Mouse (Mus musculus) embryonic facial prominence, embryonic 13.5 days (tissue): ENCODE measurements around the gene Cxcl12. TPM values are rescaled to one million over a fixed set of nuclear protein-coding genes. Genes with fewer than 3 reads are reported as not detected.

Source experiments
- ATAC-seq: fragments of 200-750 bp; cut with Nextera tagmentation; 2 replicates; pipeline ENCODE4 v1.8.0; 2017; ENCODE audit warnings: low read depth; ENCODE audit not compliant: insufficient number of reproducible peaks, insufficient read depth, low FRiP score, low TSS enrichment
- H3K27ac ChIP-seq: fragments of 300-500 bp; sonication (generic); 2 replicates; pipeline ENCODE4 v1.5.1; 2015; ENCODE audit warnings: moderate library complexity, mild to moderate bottlenecking, inconsistent platforms
- H3K27me3 ChIP-seq: fragments of 300-500 bp; sonication (generic); 2 replicates; pipeline ENCODE4 v1.6.1; 2015; ENCODE audit warnings: mild to moderate bottlenecking, inconsistent platforms
- H3K36me3 ChIP-seq: fragments of 300-500 bp; sonication (generic); 2 replicates; pipeline ENCODE4 v1.6.1; 2015; ENCODE audit warnings: mild to moderate bottlenecking, inconsistent platforms
- H3K4me1 ChIP-seq: fragments of 300-500 bp; sonication (generic); 2 replicates; pipeline ENCODE4 v1.6.1; 2015; ENCODE audit warnings: inconsistent platforms
- H3K4me2 ChIP-seq: fragments of 300-500 bp; sonication (generic); 2 replicates; pipeline ENCODE4 v1.6.1; 2015; ENCODE audit warnings: moderate library complexity, mild to moderate bottlenecking, inconsistent platforms
- H3K4me3 ChIP-seq: fragments of 300-500 bp; sonication (generic); 2 replicates; pipeline ENCODE4 v1.5.1; 2015; ENCODE audit warnings: mild to moderate bottlenecking, inconsistent platforms
- H3K9ac ChIP-seq: fragments of 300-500 bp; sonication (generic); 2 replicates; pipeline ENCODE4 v1.6.1; 2015; ENCODE audit warnings: mild to moderate bottlenecking, inconsistent platforms
- H3K9me3 ChIP-seq: fragments of 300-500 bp; sonication (generic); 2 replicates; pipeline ENCODE4 v1.6.1; 2016; ENCODE audit warnings: inconsistent platforms
- WGBS: fragments of 180-500 bp; shearing (Covaris S2); methylation state at CpG from one replicate; pipeline ENCODE4 v1.1.7; 2015; ENCODE audit warnings: mixed read lengths; 5-methylcytosine and 5-hydroxymethylcytosine counted together
- polyA plus RNA-seq: library from polyadenylated mRNA; unstranded; fragments of >200 nt; fragmentation: Nextera tagmentation; extraction: Ambion mirVana; gene quantifications from 2 replicates; pipeline ENCODE4 v1.2.1, GENCODE M21; 2015

Gene Cxcl12
- polyA plus RNA-seq, 1 experiment from 2014 or later, result 206 TPM

DNA sequence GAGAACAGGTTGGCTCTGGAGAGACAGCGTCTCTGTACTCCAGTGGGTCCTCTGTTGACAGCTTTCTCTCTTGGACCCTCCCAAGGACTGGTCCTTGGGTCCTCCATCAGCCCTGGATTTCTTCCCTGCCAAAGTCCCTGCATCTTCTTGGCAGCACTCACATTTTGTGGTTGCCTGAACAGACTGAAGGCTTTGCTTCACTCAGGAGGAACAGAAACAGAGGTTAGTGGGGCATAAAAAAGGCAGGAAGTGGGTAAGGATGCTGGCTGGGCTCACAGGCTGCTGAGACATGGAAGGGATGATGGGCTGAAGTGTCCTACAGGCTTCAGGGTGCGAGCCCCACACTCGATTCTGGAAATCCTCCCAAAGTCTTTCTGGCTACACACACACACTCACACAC, 35.8 kb downstream of the Cxcl12 start:
- Histone ChIP-seq H3K9ac (no peak overlapping the region), H3K4me1 (peaks cover 5% of the 10 kb centered on the region; the same call in 1 of the 2 replicates), H3K9me3 (no peaks in the 10 kb centered on the region), H3K36me3 (no peaks in the 10 kb centered on the region), H3K4me2 (no peak overlapping the region), H3K4me3 (no peak overlapping the region), H3K27me3 (peaks cover 10% of the 10 kb centered on the region), H3K27ac (no peak overlapping the region)
- 95% methylated on average over 3 of the region's 3 CpGs for WGBS
- ATAC-seq, result no peak

GRCm38 (mm10) chr6:117206834-117207233, 38.5 kb downstream of the Cxcl12 start:
- Histone ChIP-seq H3K36me3 (no peaks in the 10 kb centered on the region), H3K4me3 (no peak overlapping the region), H3K4me1 (no peaks in the 10 kb centered on the region), H3K4me2 (no peak overlapping the region), H3K27ac (no peak overlapping the region), H3K9ac (no peak overlapping the region), H3K27me3 (peaks cover 10% of the 10 kb centered on the region), H3K9me3 (no peaks in the 10 kb centered on the region)
- ATAC-seq, result no peak
- 81% methylated on average over 2 of the region's 2 CpGs for WGBS

DNA sequence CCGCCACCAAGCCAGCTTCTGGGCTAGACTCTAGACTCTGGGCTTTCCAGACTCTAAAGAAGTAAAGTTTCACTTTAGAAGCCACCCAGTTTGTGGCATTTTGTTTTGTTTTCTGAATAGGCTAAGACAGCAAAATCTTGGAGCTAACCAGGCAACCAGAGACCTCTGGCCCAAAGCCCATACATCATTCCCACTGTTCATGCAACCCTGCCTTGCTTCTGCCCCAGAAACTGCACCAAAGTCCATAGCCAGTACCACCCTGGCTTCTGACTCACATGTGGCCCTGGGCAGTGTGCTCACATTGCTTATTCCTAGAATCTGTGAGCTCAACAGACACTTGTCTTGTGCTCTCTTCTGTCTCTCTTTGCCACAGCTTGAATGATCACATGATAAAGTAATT, 39.0 kb downstream of the Cxcl12 start:
- H3K4me1 ChIP-seq, result no peaks in the 10 kb centered on the region
- WGBS, result 91% methylated on average over 1 of the region's 1 CpGs
- ATAC-seq, result no peak
- H3K27ac ChIP-seq, result no peak overlapping the region
- no peak overlapping the region for H3K4me3 ChIP-seq
- no peak overlapping the region for H3K9ac ChIP-seq
- no peaks in the 10 kb centered on the region for H3K9me3 ChIP-seq
- no peaks in the 10 kb centered on the region for H3K36me3 ChIP-seq
- H3K27me3 ChIP-seq, result peaks cover 10% of the 10 kb centered on the region
- H3K4me2 ChIP-seq, result no peak overlapping the region

DNA sequence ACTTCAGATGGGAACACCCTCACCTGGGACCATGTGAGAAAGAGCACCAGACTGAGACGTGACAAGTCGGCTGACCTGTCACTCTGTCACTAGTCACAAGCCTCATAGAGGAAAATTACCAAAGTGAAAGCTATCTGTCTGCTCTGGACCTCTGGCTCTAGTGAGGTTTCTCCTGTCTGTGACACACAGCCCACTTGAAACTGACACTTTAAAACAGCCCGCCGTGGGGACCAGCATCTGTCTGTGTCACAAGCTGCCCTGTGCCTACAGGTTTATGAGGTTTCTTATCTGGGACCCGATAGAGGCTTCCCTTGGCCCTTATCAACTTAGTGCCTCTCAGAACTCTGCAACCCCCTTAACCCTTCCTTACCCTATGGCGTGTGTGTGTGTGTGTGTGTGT, 41.8 kb downstream of the Cxcl12 start:
- ATAC-seq, result no peak
- Histone ChIP-seq H3K4me1 (no peaks in the 10 kb centered on the region), H3K27ac (no peak overlapping the region), H3K9me3 (no peaks in the 10 kb centered on the region), H3K9ac (no peak overlapping the region), H3K4me2 (no peak overlapping the region), H3K36me3 (no peaks in the 10 kb centered on the region), H3K27me3 (peaks cover 4% of the 10 kb centered on the region), H3K4me3 (no peak overlapping the region)
- 60% methylated on average over 6 of the region's 6 CpGs for WGBS

- Histone ChIP-seq H3K4me3 (no peak overlapping the region), H3K4me2 (no peak overlapping the region), H3K9ac (no peak overlapping the region), H3K36me3 (no peaks in the 10 kb centered on the region), H3K4me1 (no peaks in the 10 kb centered on the region), H3K27ac (no peak overlapping the region), H3K27me3 (peaks cover 4% of the 10 kb centered on the region), H3K9me3 (no peaks in the 10 kb centered on the region)
- ATAC-seq, result no peak
- WGBS, result 31% methylated on average over 6 of the region's 6 CpGs
These were observed 42.2 kb downstream of the Cxcl12 start for GRCm38 (mm10) chr6:117210536-117210935.

DNA sequence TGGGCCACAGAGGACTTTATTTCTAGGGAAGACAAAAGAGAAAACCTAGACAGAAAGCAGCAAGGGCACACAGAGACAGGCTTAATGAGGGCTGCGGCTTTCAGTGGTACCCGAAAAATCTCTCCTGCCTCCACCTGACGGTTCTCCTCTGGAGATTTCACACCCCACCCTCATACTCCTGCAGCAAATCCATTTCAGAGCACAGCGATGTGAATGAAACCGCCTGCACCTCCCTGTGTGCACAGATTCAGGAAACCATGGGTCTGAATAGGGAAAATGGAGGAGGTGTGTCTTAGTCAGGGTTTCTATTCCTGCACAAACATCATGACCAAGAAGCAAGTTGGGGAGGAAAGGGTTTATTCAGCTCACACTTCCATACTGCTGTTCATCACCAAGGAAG, 46.2 kb downstream of the Cxcl12 start:
- H3K9ac ChIP-seq, result no peak overlapping the region
- H3K4me3 ChIP-seq, result no peak overlapping the region
- H3K36me3 ChIP-seq, result no peaks in the 10 kb centered on the region
- peaks cover 11% of the 10 kb centered on the region for H3K4me1 ChIP-seq
- no peaks in the 10 kb centered on the region for H3K27me3 ChIP-seq
- 76% methylated on average over 5 of the region's 5 CpGs for WGBS
- ATAC-seq, result no peak
- no peaks in the 10 kb centered on the region for H3K9me3 ChIP-seq
- no peak overlapping the region for H3K4me2 ChIP-seq
- H3K27ac ChIP-seq, result no peak overlapping the region

GRCm38 (mm10) chr6:117218442-117219299, 50.3 kb downstream of the Cxcl12 start:
- H3K36me3 ChIP-seq, result no peaks in the 10 kb centered on the region
- H3K27me3 ChIP-seq, result no peaks in the 10 kb centered on the region
- peak overlapping the region; percentile 52 for H3K27ac ChIP-seq
- 70% methylated on average over 9 of the region's 9 CpGs for WGBS
- H3K9me3 ChIP-seq, result no peaks in the 10 kb centered on the region
- H3K4me1 ChIP-seq, result peaks cover 21% of the 10 kb centered on the region
- ATAC-seq, result no peak
- no peak overlapping the region for H3K9ac ChIP-seq
- no peak overlapping the region for H3K4me2 ChIP-seq
- H3K4me3 ChIP-seq, result no peak overlapping the region

DNA sequence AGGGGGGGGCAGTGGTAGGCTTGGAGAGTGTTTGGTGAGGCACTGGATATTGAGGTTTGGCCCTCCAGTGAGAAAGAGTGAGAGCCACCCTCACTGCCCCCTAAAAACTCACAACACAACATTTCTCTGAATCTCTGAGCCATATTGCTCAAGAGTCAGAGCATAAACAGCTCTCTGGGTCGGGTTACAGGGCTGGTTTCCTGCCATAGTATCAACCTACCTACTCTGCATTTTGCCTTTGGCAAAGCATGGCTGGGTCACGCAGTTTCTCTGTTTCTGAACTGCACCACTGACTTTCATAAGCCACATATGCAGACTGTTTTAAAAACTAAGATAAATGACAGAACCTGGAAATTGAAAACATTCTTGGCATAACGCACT, 51.0 kb downstream of the Cxcl12 start:
- no peaks in the 10 kb centered on the region for H3K27me3 ChIP-seq
- ATAC-seq, result no peak
- H3K4me3 ChIP-seq, result no peak overlapping the region
- no peak overlapping the region for H3K9ac ChIP-seq
- peak overlapping the region; percentile 52 for H3K27ac ChIP-seq
- peaks cover 21% of the 10 kb centered on the region for H3K4me1 ChIP-seq
- H3K4me2 ChIP-seq, result no peak overlapping the region
- H3K9me3 ChIP-seq, result no peaks in the 10 kb centered on the region
- WGBS, result 22% methylated on average over 3 of the region's 3 CpGs
- H3K36me3 ChIP-seq, result no peaks in the 10 kb centered on the region

DNA sequence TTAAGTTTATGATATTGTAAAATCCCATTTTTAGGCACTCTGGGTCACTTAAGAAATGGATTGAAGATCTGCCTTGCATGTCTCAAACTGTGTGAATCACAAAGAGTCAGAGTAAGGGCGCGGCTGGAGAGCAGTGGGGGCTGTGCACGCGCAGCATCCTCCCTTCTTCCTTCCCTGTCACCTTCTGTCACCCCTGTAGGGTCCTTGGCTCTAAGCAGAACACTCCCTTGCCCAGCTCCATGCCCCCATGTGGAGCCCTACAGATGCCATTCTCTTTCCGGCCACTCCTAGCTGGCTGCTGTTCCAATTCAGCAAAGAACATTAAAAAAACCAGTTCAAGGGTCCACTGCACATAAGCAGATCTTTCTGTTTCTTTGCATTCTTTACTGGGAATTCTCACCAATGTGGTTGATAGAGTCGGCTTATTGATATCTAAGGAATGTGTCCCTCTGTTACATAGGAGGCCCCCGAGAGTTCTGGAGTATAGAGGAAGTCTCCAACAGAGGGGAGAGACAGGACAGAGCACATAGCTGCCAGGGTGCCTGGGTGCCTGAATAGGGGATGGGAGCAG, 51.7 kb downstream of the Cxcl12 start:
- WGBS, result 79% methylated on average over 7 of the region's 7 CpGs
- H3K4me1 ChIP-seq, result peaks cover 26% of the 10 kb centered on the region
- no peaks in the 10 kb centered on the region for H3K9me3 ChIP-seq
- H3K27me3 ChIP-seq, result no peaks in the 10 kb centered on the region
- no peak overlapping the region for H3K9ac ChIP-seq
- no peaks in the 10 kb centered on the region for H3K36me3 ChIP-seq
- H3K27ac ChIP-seq, result peak overlapping the region; percentile 12; the same call in 1 of the 2 replicates
- H3K4me2 ChIP-seq, result no peak overlapping the region
- no peak for ATAC-seq
- H3K4me3 ChIP-seq, result no peak overlapping the region

- Histone ChIP-seq H3K27me3 (no peaks in the 10 kb centered on the region), H3K4me1 (peaks cover 26% of the 10 kb centered on the region), H3K36me3 (no peaks in the 10 kb centered on the region), H3K27ac (no peak overlapping the region), H3K4me2 (no peak overlapping the region), H3K9ac (no peak overlapping the region), H3K4me3 (no peak overlapping the region), H3K9me3 (no peaks in the 10 kb centered on the region)
- 37% methylated on average over 11 of the region's 11 CpGs for WGBS
- no peak for ATAC-seq
These were observed 52.6 kb downstream of the Cxcl12 start for GRCm38 (mm10) chr6:117220831-117221345.
